Comparison of ENCODE assay signal across 15 mouse cellular contexts in the genomic region with DNA sequence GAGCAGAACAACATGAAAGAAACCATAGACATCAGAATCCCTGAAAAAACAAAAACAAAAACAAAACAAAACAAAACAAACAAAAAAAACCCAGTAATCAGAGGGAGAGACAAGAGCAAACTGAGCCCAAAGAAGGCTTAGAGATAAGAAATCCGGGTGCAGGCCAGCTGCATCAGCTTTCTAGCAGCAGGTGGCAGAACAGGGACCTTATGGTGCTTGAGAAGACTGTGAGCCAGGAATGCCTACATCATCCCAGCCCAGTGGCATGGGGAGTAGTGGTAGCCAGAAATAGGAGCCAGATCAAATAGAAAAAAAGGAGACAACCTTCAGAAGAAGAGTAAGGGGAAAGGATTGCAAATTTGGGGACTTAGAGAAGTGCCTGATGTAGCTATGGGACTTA.
DNase-seq lines count a peak whose midpoint lies in the region; ATAC-seq lines count a peak whose summit lies in the region.
"Had no signal": no experiment of that assay in that cellular context is flagged by ENCODE, and none has a peak within 500 bp of the region (broad histone marks: within the 10 kb centered on the region; RNA-seq: fewer than 3 reads in every experiment).

No protein-coding gene starts in this region.

- ATAC-seq in frontal cortex, adult (ENCODE audit: low TSS enrichment), result peak; percentile 9; the same call in 1 of the 2 replicates
- ATAC-seq in activated CD4-positive, CD25-positive, alpha-beta regulatory T cell, adult 4 months, result no peak
- ATAC-seq: hindbrain, embryonic 16.5 days; lung, postnatal 0 days had no signal

- no peak for DNase-seq in frontal cortex, postnatal 14 days (ENCODE audit: low spot score in 2 of 2)
- peak; percentile 52 for DNase-seq in cerebellum, adult 11 months
- peak; percentile 79 for DNase-seq in cerebellum, adult 9-11 months
- DNase-seq in layer of hippocampus, adult 9-11 months, result peak; percentile 41
- DNase-seq in testis, postnatal 10 days (ENCODE audit: low spot score), result no peak
- DNase-seq in right cerebral cortex, adult 2 months (ENCODE audit: low spot score in 2 of 2), result no peak
- DNase-seq: adrenal gland, adult 8-10 months; heart, postnatal 4 days; kidney, adult 11 months; retina, postnatal 1 day; thymus, adult 18-20 months had no signal

Comparison
In these comparisons a context has a peak if more than half of its experiments do, and no peak if none do; other contexts are left out.
1. DNase-seq: peak in cerebellum, adult 11 months (single experiment), cerebellum, adult 9-11 months (single experiment) and layer of hippocampus, adult 9-11 months (single experiment); none in frontal cortex, postnatal 14 days (0 of 2), testis, postnatal 10 days (single experiment) and right cerebral cortex, adult 2 months (0 of 2).